Mouse (Mus musculus): ENCODE results near the gene Itgb3. TPM values are rescaled to one million over a fixed set of nuclear protein-coding genes. Genes with fewer than 3 reads are reported as not detected.
A peak's percentile ranks its signal among the peaks of the same experiment; 100 is the strongest.

Gene Itgb3
- polyA plus RNA-seq, 1 experiment from 2014 or later = 6.2 TPM

- H3K4me2 ChIP-seq = no peak overlapping the region
- no peak overlapping the region for H3K9ac ChIP-seq
- H3K9me3 ChIP-seq = no peaks in the 10 kb centered on the region
- no peak overlapping the region for H3K4me3 ChIP-seq (replicated peaks)
- H3K36me3 ChIP-seq = no peaks in the 10 kb centered on the region
- WGBS = 72% methylated on average over 5 of the region's 5 CpGs
- no peak for ATAC-seq (ENCODE audit: insufficient read depth, low FRiP score, low read depth)
- H3K27ac ChIP-seq = no peak overlapping the region
- peaks cover 2% of the 10 kb centered on the region; the same call in 1 of the 2 replicates for H3K4me1 ChIP-seq
- no peaks in the 10 kb centered on the region for H3K27me3 ChIP-seq (replicated peaks)
These were observed 22.3 kb upstream of the Itgb3 start for GRCm38 (mm10) chr11:104585495-104585894.

- Histone ChIP-seq H3K27ac (no peak overlapping the region), H3K27me3 (replicated peaks) (no peaks in the 10 kb centered on the region), H3K4me2 (no peak overlapping the region), H3K9ac (no peak overlapping the region), H3K4me1 (0 out of 2 replicates have a peak, but pooled peaks cover 4% of the 10 kb centered on the region), H3K4me3 (replicated peaks) (no peak overlapping the region), H3K36me3 (no peaks in the 10 kb centered on the region), H3K9me3 (no peaks in the 10 kb centered on the region)
- 94% methylated on average over 9 of the region's 9 CpGs for WGBS
- no peak for ATAC-seq (ENCODE audit: insufficient read depth, low FRiP score, low read depth)
These were observed 19.9 kb upstream of the Itgb3 start for GRCm38 (mm10) chr11:104587904-104588303.

- 94% methylated on average over 2 of the region's 2 CpGs for WGBS
- no peaks in the 10 kb centered on the region for H3K36me3 ChIP-seq
- H3K4me1 ChIP-seq = 0 out of 2 replicates have a peak, but pooled peaks cover 4% of the 10 kb centered on the region
These were observed 19.3 kb upstream of the Itgb3 start for GRCm38 (mm10) chr11:104588513-104588912.

GRCm38 (mm10) chr11:104589570-104589969 lies 18.2 kb upstream of the Itgb3 start:
- Histone ChIP-seq H3K4me2 (no peak overlapping the region), H3K9ac (no peak overlapping the region), H3K9me3 (no peaks in the 10 kb centered on the region), H3K4me3 (replicated peaks) (no peak overlapping the region), H3K27ac (no peak overlapping the region), H3K27me3 (replicated peaks) (no peaks in the 10 kb centered on the region), H3K4me1 (0 out of 2 replicates have a peak, but pooled peaks cover 4% of the 10 kb centered on the region), H3K36me3 (no peaks in the 10 kb centered on the region)
- no peak for ATAC-seq (ENCODE audit: insufficient read depth, low FRiP score, low read depth)
- 74% methylated on average over 1 of the region's 1 CpGs for WGBS

More at GRCm38 (mm10) chr11:104588513-104588912, 19.3 kb upstream of the Itgb3 start:
- Histone ChIP-seq H3K4me3 (replicated peaks) (no peak overlapping the region), H3K27ac (no peak overlapping the region), H3K9ac (no peak overlapping the region), H3K4me2 (no peak overlapping the region), H3K27me3 (replicated peaks) (no peaks in the 10 kb centered on the region), H3K9me3 (no peaks in the 10 kb centered on the region)
- no peak for ATAC-seq (ENCODE audit: insufficient read depth, low FRiP score, low read depth)

GRCm38 (mm10) chr11:104590148-104590547 lies 17.7 kb upstream of the Itgb3 start:
- Histone ChIP-seq H3K4me2 (no peak overlapping the region), H3K27ac (no peak overlapping the region), H3K4me3 (replicated peaks) (no peak overlapping the region), H3K4me1 (0 out of 2 replicates have a peak, but pooled peaks cover 4% of the 10 kb centered on the region), H3K36me3 (no peaks in the 10 kb centered on the region), H3K9ac (no peak overlapping the region), H3K9me3 (no peaks in the 10 kb centered on the region), H3K27me3 (replicated peaks) (no peaks in the 10 kb centered on the region)
- WGBS = under 1% methylated on average over 8 of the region's 8 CpGs
- peak; percentile 76 for ATAC-seq (ENCODE audit: insufficient read depth, low FRiP score, low read depth)

GRCm38 (mm10) chr11:104592066-104592835 lies 15.5 kb upstream of the Itgb3 start:
- no peaks in the 10 kb centered on the region for H3K27me3 ChIP-seq (replicated peaks)
- WGBS = 48% methylated on average over 13 of the region's 13 CpGs
- H3K4me2 ChIP-seq = no peak overlapping the region
- H3K4me3 ChIP-seq (replicated peaks) = no peak overlapping the region
- H3K36me3 ChIP-seq = no peaks in the 10 kb centered on the region
- H3K4me1 ChIP-seq = 0 out of 2 replicates have a peak, but pooled peaks cover 4% of the 10 kb centered on the region
- no peak overlapping the region for H3K9ac ChIP-seq
- no peak overlapping the region for H3K27ac ChIP-seq
- no peaks in the 10 kb centered on the region for H3K9me3 ChIP-seq
- no peak for ATAC-seq (ENCODE audit: insufficient read depth, low FRiP score, low read depth)

- Histone ChIP-seq H3K4me3 (replicated peaks) (no peak overlapping the region), H3K36me3 (no peaks in the 10 kb centered on the region), H3K4me1 (no peaks in the 10 kb centered on the region), H3K9ac (no peak overlapping the region), H3K27ac (no peak overlapping the region), H3K9me3 (no peaks in the 10 kb centered on the region), H3K4me2 (no peak overlapping the region), H3K27me3 (replicated peaks) (no peaks in the 10 kb centered on the region)
- no peak for ATAC-seq (ENCODE audit: insufficient read depth, low FRiP score, low read depth)
- 76% methylated on average over 10 of the region's 10 CpGs for WGBS
These were observed 11.4 kb upstream of the Itgb3 start for GRCm38 (mm10) chr11:104596365-104596764.

- no peak overlapping the region for H3K9ac ChIP-seq
These were observed 8.4 kb upstream of the Itgb3 start for GRCm38 (mm10) chr11:104599265-104599945.

GRCm38 (mm10) chr11:104600675-104601074 lies 7.1 kb upstream of the Itgb3 start:
- H3K9me3 ChIP-seq = no peaks in the 10 kb centered on the region
- H3K4me1 ChIP-seq = no peaks in the 10 kb centered on the region
- H3K4me3 ChIP-seq (replicated peaks) = no peak overlapping the region
- H3K27me3 ChIP-seq (replicated peaks) = no peaks in the 10 kb centered on the region
- no peak overlapping the region for H3K4me2 ChIP-seq
- no peaks in the 10 kb centered on the region for H3K36me3 ChIP-seq
- no peak overlapping the region for H3K9ac ChIP-seq
- no peak for ATAC-seq (ENCODE audit: insufficient read depth, low FRiP score, low read depth)
- WGBS = 60% methylated on average over 4 of the region's 4 CpGs
- H3K27ac ChIP-seq = no peak overlapping the region

More at GRCm38 (mm10) chr11:104599265-104599945, 8.4 kb upstream of the Itgb3 start:
- H3K27ac ChIP-seq = peak overlapping the region; percentile 66
- H3K4me3 ChIP-seq (replicated peaks) = no peak overlapping the region
- no peaks in the 10 kb centered on the region for H3K27me3 ChIP-seq (replicated peaks)
- H3K9me3 ChIP-seq = no peaks in the 10 kb centered on the region
- no peaks in the 10 kb centered on the region for H3K4me1 ChIP-seq
- ATAC-seq (ENCODE audit: insufficient read depth, low FRiP score, low read depth) = peak; percentile 18; the same call in 1 of the 2 replicates
- H3K36me3 ChIP-seq = no peaks in the 10 kb centered on the region
- H3K4me2 ChIP-seq = no peak overlapping the region
- 60% methylated on average over 13 of the region's 13 CpGs for WGBS

GRCm38 (mm10) chr11:104604192-104604591 lies 3.6 kb upstream of the Itgb3 start:
- ATAC-seq (ENCODE audit: insufficient read depth, low FRiP score, low read depth) = no peak
- 58% methylated on average over 6 of the region's 6 CpGs for WGBS
- no peak overlapping the region for H3K27ac ChIP-seq

GRCm38 (mm10) chr11:104608249-104608920 lies 585 bp downstream of the Itgb3 start:
- Histone ChIP-seq H3K36me3 (no peaks in the 10 kb centered on the region), H3K9me3 (no peaks in the 10 kb centered on the region), H3K27ac (peak overlapping the region; percentile 45; the same call in 1 of the 2 replicates), H3K4me3 (replicated peaks) (peak overlapping the region; percentile 61), H3K4me1 (peaks cover 4% of the 10 kb centered on the region; the same call in 1 of the 2 replicates), H3K9ac (peak overlapping the region; percentile 29; the same call in 1 of the 2 replicates), H3K4me2 (peak overlapping the region; percentile 93), H3K27me3 (replicated peaks) (no peaks in the 10 kb centered on the region)
- 4% methylated on average over 23 of the region's 23 CpGs for WGBS
- peak; percentile 29; the same call in 1 of the 2 replicates for ATAC-seq (ENCODE audit: insufficient read depth, low FRiP score, low read depth)

More at GRCm38 (mm10) chr11:104604192-104604591, 3.6 kb upstream of the Itgb3 start:
- Histone ChIP-seq H3K9me3 (no peaks in the 10 kb centered on the region), H3K27me3 (replicated peaks) (no peaks in the 10 kb centered on the region), H3K9ac (no peak overlapping the region), H3K4me1 (peaks cover 4% of the 10 kb centered on the region; the same call in 1 of the 2 replicates), H3K36me3 (no peaks in the 10 kb centered on the region), H3K4me2 (no peak overlapping the region), H3K4me3 (replicated peaks) (no peak overlapping the region)
